Mouse (Mus musculus) CH12.LX (cell line): ENCODE results near the gene Pip5k1b. TPM values are rescaled to one million over a fixed set of nuclear protein-coding genes. Genes with fewer than 3 reads are reported as not detected.

Source experiments
- DNase-seq: peaks from one replicate; pipeline ENCODE4 v3.0.0-alpha.2; 2013; ENCODE audit errors: extremely low read depth
- H3K27ac ChIP-seq: 2 replicates; pipeline ENCODE4 v1.5.1; 2012; ENCODE audit warnings: low read depth, mild to moderate bottlenecking, control low read depth, moderate library complexity; ENCODE audit not compliant: insufficient read depth
- H3K27me3 ChIP-seq: replicated peaks from 2 replicates; pipeline ENCODE3; 2012; ENCODE audit warnings: inconsistent platforms
- H3K36me3 ChIP-seq, 2 experiments: replicated peaks in 1 of 2; 2 replicates each; pipeline versions ENCODE3 to v1.6.1; 2012; ENCODE audit warnings: inconsistent platforms in 1 of 2, low read length in 1 of 2, mild to moderate bottlenecking in 1 of 2, mixed read lengths in 1 of 2, moderate library complexity in 1 of 2; ENCODE audit not compliant: control insufficient read depth in 1 of 2, insufficient read depth in 1 of 2
- H3K4me1 ChIP-seq, 2 experiments: 2 replicates each; pipeline ENCODE4 v1.6.1; 2012; ENCODE audit warnings: inconsistent platforms in 1 of 2, moderate library complexity in 1 of 2; ENCODE audit not compliant: insufficient read depth in 2 of 2, control insufficient read depth in 1 of 2
- H3K4me2 ChIP-seq: 2 replicates; pipeline ENCODE4 v1.6.1; 2012; ENCODE audit warnings: low read depth, mild to moderate bottlenecking, control low read depth; ENCODE audit not compliant: poor library complexity, insufficient read depth, severe bottlenecking
- H3K4me3 ChIP-seq, 3 experiments: fragments of 150-350 bp in 1 of 3; sonication (generic) in 1 of 3; replicated peaks in 1 of 3; 2 replicates each; pipeline versions ENCODE3 to v1.5.1; 2011 to 2012; ENCODE audit warnings: low read depth in 2 of 3, low read length in 2 of 3, mild to moderate bottlenecking in 2 of 3, moderate library complexity in 2 of 3, control low read depth in 1 of 3, improper control_type of control experiment in 1 of 3, inconsistent platforms in 1 of 3, mixed read lengths in 1 of 3; ENCODE audit not compliant: poor library complexity in 1 of 3
- H3K79me2 ChIP-seq: replicated peaks from 2 replicates; pipeline ENCODE4 v1.6.1; 2012; ENCODE audit warnings: mild to moderate bottlenecking, moderate library complexity; ENCODE audit not compliant: control insufficient read depth, poor library complexity, insufficient read depth, severe bottlenecking; ENCODE audit errors: extremely low read depth
- H3K9ac ChIP-seq: 2 replicates; pipeline ENCODE4 v1.6.1; 2012; ENCODE audit warnings: low read depth, mild to moderate bottlenecking, control low read depth, moderate library complexity; ENCODE audit not compliant: insufficient read depth
- H3K9me3 ChIP-seq: replicated peaks from 2 replicates; pipeline ENCODE3; 2012; ENCODE audit warnings: low read length, inconsistent platforms, mixed read lengths
- BHLHE40 ChIP-seq: IDR thresholded peaks from 2 replicates; pipeline ENCODE4 v1.6.1; 2011; ENCODE audit warnings: mild to moderate bottlenecking, low read depth, low read length, improper control_type of control experiment
- CHD1 ChIP-seq: IDR thresholded peaks from 2 replicates; pipeline ENCODE4 v1.6.1; 2012; ENCODE audit warnings: low read depth, low read length, improper control_type of control experiment, inconsistent platforms
- CHD2 ChIP-seq: IDR thresholded peaks from 2 replicates; pipeline ENCODE4 v1.6.1; 2011; ENCODE audit warnings: low read length, improper control_type of control experiment
- E2F4 ChIP-seq: IDR thresholded peaks from 2 replicates; pipeline ENCODE4 v1.6.1; 2011; ENCODE audit warnings: low read depth, low read length, improper control_type of control experiment; ENCODE audit not compliant: insufficient replicate concordance
- ELF1 ChIP-seq: IDR thresholded peaks from 2 replicates; pipeline ENCODE4 v1.6.1; 2014; ENCODE audit warnings: low read depth, mild to moderate bottlenecking, inconsistent platforms, low read length, improper control_type of control experiment
- EP300 ChIP-seq: IDR thresholded peaks from 2 replicates; pipeline ENCODE4 v1.6.1; 2011; ENCODE audit warnings: low read length, improper control_type of control experiment
- GABPA ChIP-seq: IDR thresholded peaks from 2 replicates; pipeline ENCODE4 v1.6.1; 2012; ENCODE audit warnings: low read depth, low read length, improper control_type of control experiment, inconsistent platforms; ENCODE audit not compliant: insufficient replicate concordance
- IRF4 ChIP-seq: IDR thresholded peaks from 2 replicates; pipeline ENCODE4 v1.6.1; 2014; ENCODE audit warnings: low read depth, mild to moderate bottlenecking, inconsistent platforms, low read length, improper control_type of control experiment
- JUND ChIP-seq: conservative IDR thresholded peaks from 2 replicates; pipeline ENCODE4 v1.6.1; 2011; ENCODE audit warnings: low read depth, low read length, improper control_type of control experiment
- KAT2A ChIP-seq: IDR thresholded peaks from 2 replicates; pipeline ENCODE4 v1.6.1; 2012; ENCODE audit warnings: low read length, improper control_type of control experiment, inconsistent platforms; ENCODE audit not compliant: insufficient replicate concordance
- MAFK ChIP-seq: IDR thresholded peaks from 2 replicates; pipeline ENCODE4 v1.6.1; 2011; ENCODE audit warnings: low read length, improper control_type of control experiment; ENCODE audit not compliant: insufficient replicate concordance
- MAZ ChIP-seq: IDR thresholded peaks from 2 replicates; pipeline ENCODE4 v1.6.1; 2012; ENCODE audit warnings: low read depth, mild to moderate bottlenecking, inconsistent platforms, low read length, improper control_type of control experiment, moderate library complexity
- MXI1 ChIP-seq: IDR thresholded peaks from 2 replicates; pipeline ENCODE4 v1.6.1; 2011; ENCODE audit warnings: mild to moderate bottlenecking, low read depth, low read length, improper control_type of control experiment
- MYC ChIP-seq: IDR thresholded peaks from 2 replicates; pipeline ENCODE4 v1.6.1; 2011; ENCODE audit warnings: low read depth, mild to moderate bottlenecking, improper control_type of control experiment, low read length
- NELFE ChIP-seq: IDR thresholded peaks from 2 replicates; pipeline ENCODE4 v1.6.1; 2011; ENCODE audit warnings: low read depth, low read length, improper control_type of control experiment
- NRF1 ChIP-seq: IDR thresholded peaks from 2 replicates; pipeline ENCODE4 v1.6.1; 2014; ENCODE audit warnings: low read depth, mild to moderate bottlenecking, inconsistent platforms, low read length, improper control_type of control experiment, moderate library complexity
- PAX5 ChIP-seq: IDR thresholded peaks from 2 replicates; pipeline ENCODE4 v1.6.1; 2012; ENCODE audit warnings: low read length, inconsistent platforms, mixed read lengths
- POLR2A ChIP-seq: IDR thresholded peaks from 2 replicates; pipeline ENCODE4 v1.6.1; 2011; ENCODE audit warnings: low read depth, mild to moderate bottlenecking, improper control_type of control experiment, low read length
- RAD21 ChIP-seq: IDR thresholded peaks from 2 replicates; pipeline ENCODE4 v1.6.1; 2011; ENCODE audit warnings: low read depth, mild to moderate bottlenecking, low read length, improper control_type of control experiment, moderate library complexity
- SIN3A ChIP-seq: IDR thresholded peaks from 2 replicates; pipeline ENCODE4 v1.6.1; 2012; ENCODE audit warnings: low read length, improper control_type of control experiment, inconsistent platforms
- SMC3 ChIP-seq: IDR thresholded peaks from 2 replicates; pipeline ENCODE4 v1.6.1; 2011; ENCODE audit warnings: low read depth, low read length, improper control_type of control experiment
- TBP ChIP-seq: conservative IDR thresholded peaks from 2 replicates; pipeline ENCODE4 v1.6.1; 2011; ENCODE audit warnings: low read depth, low read length, improper control_type of control experiment
- TCF12 ChIP-seq: IDR thresholded peaks from 2 replicates; pipeline ENCODE4 v1.6.1; 2014; ENCODE audit warnings: low read depth, mild to moderate bottlenecking, inconsistent platforms, low read length, improper control_type of control experiment
- UBTF ChIP-seq: IDR thresholded peaks from 2 replicates; pipeline ENCODE4 v1.6.1; 2012; ENCODE audit warnings: low read depth, mild to moderate bottlenecking, inconsistent platforms, low read length, improper control_type of control experiment, moderate library complexity
- USF1 ChIP-seq: IDR thresholded peaks from 2 replicates; pipeline ENCODE4 v1.6.1; 2014; ENCODE audit warnings: low read depth, mild to moderate bottlenecking, inconsistent platforms, low read length, improper control_type of control experiment
- USF2 ChIP-seq: conservative IDR thresholded peaks from 2 replicates; pipeline ENCODE4 v1.6.1; 2011; ENCODE audit warnings: low read depth, low read length, improper control_type of control experiment
- ZC3H11A ChIP-seq: IDR thresholded peaks from 2 replicates; pipeline ENCODE4 v1.6.1; 2012; ENCODE audit warnings: low read depth, mild to moderate bottlenecking, inconsistent platforms, low read length, improper control_type of control experiment
- ZKSCAN1 ChIP-seq: IDR thresholded peaks from 2 replicates; pipeline ENCODE4 v1.6.1; 2012; ENCODE audit warnings: low read depth, inconsistent platforms, low read length, improper control_type of control experiment, borderline replicate concordance
- ZMIZ1 ChIP-seq: IDR thresholded peaks from 2 replicates; pipeline ENCODE4 v1.6.1; 2012; ENCODE audit warnings: low read depth, mild to moderate bottlenecking, inconsistent platforms, low read length, improper control_type of control experiment
- dilution Hi-C: fragments of 300-500 bp; cut with MboI; formaldehyde crosslinking; loops from 2 replicates; pipeline ENCODE4 v1.14.3; 2020; ENCODE audit warnings: low sequenced_read_pairs; ENCODE audit not compliant: extremely low pct_unique_long_range_greater_than_20kb, extremely low pct_ligation_motif_present
- in situ Hi-C: fragments of 300-500 bp; cut with MboI; formaldehyde crosslinking; loops from 3 replicates; pipeline ENCODE4 v1.14.3; 2019; ENCODE audit warnings: low sequenced_read_pairs, low pct_ligation_motif_present, low pct_unique_long_range_greater_than_20kb, mixed read lengths
- polyA plus RNA-seq: library from polyadenylated mRNA; unstranded; fragments of >175 nt; gene quantifications from 2 replicates; pipeline ENCODE4 v1.2.1, GENCODE M21; 2012; ENCODE audit warnings: low read depth; ENCODE audit not compliant: insufficient read length
- total RNA-seq, 2 experiments: library from RNA; depleted of rRNA; stranded (reverse); fragments of 300-350 nt in 1 of 2; fragments of >200 nt in 1 of 2; gene quantifications; 2 replicates each; pipeline ENCODE4 v1.2.3; 2012 to 2014

Gene Pip5k1b
- total and polyA plus RNA-seq, 3 experiments, result 1.7 to 2.9 (median 2.0) TPM

- Histone ChIP-seq H3K27ac (no peak overlapping the region), H3K4me2 (no peak overlapping the region), H3K36me3 (no peaks in the 10 kb centered on the region), H3K4me1 (no peaks in the 10 kb centered on the region), H3K4me3 (no peak overlapping the region), H3K9me3 (peaks cover 5% of the 10 kb centered on the region), H3K79me2 (no peaks in the 10 kb centered on the region), H3K9ac (no peak overlapping the region), H3K27me3 (no peaks in the 10 kb centered on the region)
- dilution Hi-C loops, result no loop called here
- no peak for DNase-seq
- in situ Hi-C loops, result no loop called here
- TF ChIP-seq ELF1 (no peak), RAD21 (no peak), BHLHE40 (no peak), KAT2A (no peak), EP300 (no peak), ZMIZ1 (no peak), SMC3 (no peak), CHD2 (no peak), ZKSCAN1 (no peak), UBTF (no peak), E2F4 (no peak), TCF12 (no peak), PAX5 (no peak), NELFE (no peak), CHD1 (no peak), JUND (no peak)
Measured at GRCm38 (mm10) chr19:24463011-24463410, 92.7 kb downstream of the Pip5k1b start.

GRCm38 (mm10) chr19:24456591-24457231 lies 99.0 kb downstream of the Pip5k1b start:
- in situ Hi-C loops, result no loop called here
- Histone ChIP-seq H3K9me3 (no peaks in the 10 kb centered on the region), H3K79me2 (no peaks in the 10 kb centered on the region), H3K4me3 (no peak overlapping the region), H3K4me2 (no peak overlapping the region), H3K9ac (no peak overlapping the region)
- DNase-seq, result no peak
- TF ChIP-seq MAZ (no peak), USF1 (no peak), TBP (no peak), POLR2A (no peak), CHD1 (no peak), E2F4 (no peak), JUND (no peak), KAT2A (no peak), MYC (no peak), MXI1 (no peak), IRF4 (no peak), SIN3A (no peak), USF2 (no peak), EP300 (no peak), NRF1 (no peak), ZC3H11A (no peak), ZMIZ1 (no peak), ELF1 (no peak), MAFK (no peak), GABPA (no peak)
- TF ChIP-seq, all 38 proteins: peak for 0
- dilution Hi-C loops, result no loop called here
- H3K36me3 ChIP-seq, result no peaks in the 10 kb centered on the region
- peaks cover 0 to 5% of the 10 kb centered on the region in 2 experiments; a peak in 1 of 4 replicates for H3K4me1 ChIP-seq
- no peaks in the 10 kb centered on the region for H3K27me3 ChIP-seq
- H3K27ac ChIP-seq, result no peak overlapping the region
